Mouse (Mus musculus) embryonic fibroblast, embryonic 13.5 days (primary cell): ENCODE measurements around the gene Dusp10.

Experiments
- CTCF ChIP-seq: IDR thresholded peaks from 2 replicates; pipeline ENCODE4 v1.5.1; 2011; ENCODE audit warnings: mild to moderate bottlenecking, control low read depth, low read length, moderate library complexity, borderline replicate concordance; ENCODE audit not compliant: insufficient read depth
- POLR2A ChIP-seq: IDR thresholded peaks from 2 replicates; pipeline ENCODE4 v1.6.1; 2011; ENCODE audit warnings: low read depth, mild to moderate bottlenecking, control low read depth, low read length, moderate library complexity

- TF ChIP-seq POLR2A (no peak), CTCF (no peak)
Observed at GRCm38 (mm10) chr1:184042745-184043144, 29.6 kb downstream of the Dusp10 start.
